Mouse (Mus musculus): ENCODE results near the gene Ubr2. TPM values are rescaled to one million over a fixed set of nuclear protein-coding genes. Genes with fewer than 3 reads are reported as not detected.

Ubr2 gene
- polyA plus RNA-seq, 1 experiment: 18.1 TPM

DNA sequence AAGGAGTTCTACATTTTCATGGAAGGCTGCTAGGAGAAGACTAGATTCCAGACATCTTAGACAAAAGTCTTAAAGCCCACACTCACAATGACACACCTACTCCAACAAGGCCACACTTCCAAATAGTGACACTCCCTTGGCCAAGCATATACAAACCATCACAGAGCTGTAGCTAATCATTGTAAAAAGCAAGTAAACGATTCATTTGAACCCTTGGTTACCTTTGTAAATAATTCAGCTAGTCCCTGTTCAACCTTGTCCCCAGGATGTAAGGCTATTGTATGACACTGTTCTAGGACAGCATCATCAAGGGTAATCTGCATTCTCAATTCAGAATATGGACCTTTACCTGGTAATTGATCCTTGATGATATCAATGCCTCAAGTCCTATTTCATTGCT, 14.4 kb upstream of the Ubr2 start:
- H3K36me3 ChIP-seq (ENCODE audit: control insufficient read depth, insufficient read depth): no peaks in the 10 kb centered on the region
- H3K79me2 ChIP-seq (ENCODE audit: control insufficient read depth, insufficient read depth): no peaks in the 10 kb centered on the region
- H3K27me3 ChIP-seq (ENCODE audit: control insufficient read depth, insufficient read depth, insufficient read length): peaks cover 2% of the 10 kb centered on the region
- no peak overlapping the region for H3ac ChIP-seq (ENCODE audit: control insufficient read depth, insufficient read length, low read depth)
- no peak for TF ChIP-seq MYOD1 (IDR thresholded peaks at IDR 0.05; ENCODE audit: control insufficient read depth, insufficient read length, low read depth)
- TF ChIP-seq FOSL1 (IDR thresholded peaks at IDR 0.05; ENCODE audit: insufficient read depth, low read length, poor library complexity, severe bottlenecking): no peak
- TF ChIP-seq MYOG (IDR thresholded peaks at IDR 0.05; ENCODE audit: control insufficient read depth, extremely low read depth, insufficient read length): no peak
- no peak for TF ChIP-seq CEBPB (IDR thresholded peaks at IDR 0.05; ENCODE audit: low read depth)
- TF ChIP-seq CTCF (IDR thresholded peaks at IDR 0.05; ENCODE audit: control insufficient read depth, insufficient read depth, insufficient read length): no peak
- TF ChIP-seq USF1 (IDR thresholded peaks at IDR 0.05; ENCODE audit: low read depth): no peak
- no peak for TF ChIP-seq MAX (IDR thresholded peaks at IDR 0.05)
- H3K4me3 ChIP-seq (ENCODE audit: insufficient read depth, poor library complexity, severe bottlenecking): no peak overlapping the region
- no peaks in the 10 kb centered on the region for H3K79me3 ChIP-seq (ENCODE audit: low read depth)

DNA sequence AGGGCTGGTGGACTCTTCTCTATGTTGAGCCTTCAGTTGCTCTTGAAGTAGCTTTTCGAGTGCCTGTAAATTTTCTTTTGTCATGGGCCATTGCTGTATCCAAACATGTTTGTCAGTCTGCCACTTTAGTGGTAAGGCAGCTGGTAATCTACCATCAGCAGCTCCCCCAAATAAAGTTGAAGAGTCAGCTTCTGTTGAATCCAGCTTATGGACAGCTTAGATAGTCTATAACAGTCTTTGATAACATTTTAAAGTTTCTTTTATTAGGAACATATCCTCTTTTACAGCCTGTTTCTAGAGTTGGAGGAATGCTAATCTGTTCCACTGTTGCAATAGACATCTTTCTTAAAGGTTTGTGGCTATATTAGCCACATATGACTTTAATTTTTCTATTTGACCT, 13.0 kb upstream of the Ubr2 start:
- Histone ChIP-seq H3K79me3 (ENCODE audit: low read depth) (no peaks in the 10 kb centered on the region), H3ac (ENCODE audit: control insufficient read depth, insufficient read length, low read depth) (no peak overlapping the region), H3K79me2 (ENCODE audit: control insufficient read depth, insufficient read depth) (no peaks in the 10 kb centered on the region), H3K4me3 (ENCODE audit: insufficient read depth, poor library complexity, severe bottlenecking) (no peak overlapping the region), H3K27me3 (ENCODE audit: control insufficient read depth, insufficient read depth, insufficient read length) (no peaks in the 10 kb centered on the region), H3K36me3 (ENCODE audit: control insufficient read depth, insufficient read depth) (no peaks in the 10 kb centered on the region)
- TF ChIP-seq MAX (IDR thresholded peaks at IDR 0.05) (no peak), CEBPB (IDR thresholded peaks at IDR 0.05; ENCODE audit: low read depth) (no peak), MYOD1 (IDR thresholded peaks at IDR 0.05; ENCODE audit: control insufficient read depth, insufficient read length, low read depth) (no peak), CTCF (IDR thresholded peaks at IDR 0.05; ENCODE audit: control insufficient read depth, insufficient read depth, insufficient read length) (no peak), FOSL1 (IDR thresholded peaks at IDR 0.05; ENCODE audit: insufficient read depth, low read length, poor library complexity, severe bottlenecking) (no peak), MYOG (IDR thresholded peaks at IDR 0.05; ENCODE audit: control insufficient read depth, extremely low read depth, insufficient read length) (no peak), USF1 (IDR thresholded peaks at IDR 0.05; ENCODE audit: low read depth) (no peak)

DNA sequence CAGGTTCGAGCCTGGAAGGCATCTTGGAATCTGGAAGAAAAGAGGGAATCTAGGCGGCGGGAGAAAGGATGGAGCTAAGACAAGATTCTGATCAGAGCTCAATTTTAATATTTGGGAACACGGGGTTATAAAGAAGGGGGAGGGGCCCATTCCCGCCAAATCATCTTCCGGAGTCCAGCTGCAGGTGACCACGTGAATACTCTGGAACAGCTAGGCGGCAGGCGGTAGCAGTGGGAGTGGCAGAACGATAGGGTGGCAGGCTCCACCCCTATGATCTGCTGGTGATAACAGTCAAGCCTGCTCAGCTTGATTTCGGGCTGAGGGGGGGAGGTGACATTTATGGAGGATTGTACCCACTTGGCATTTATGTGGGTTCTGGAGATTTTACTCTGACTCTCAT, 2.5 kb upstream of the Ubr2 start:
- Histone ChIP-seq H3K36me3 (ENCODE audit: control insufficient read depth, insufficient read depth) (peaks cover 4% of the 10 kb centered on the region), H3K79me3 (ENCODE audit: low read depth) (peaks cover 19% of the 10 kb centered on the region), H3K4me3 (ENCODE audit: insufficient read depth, poor library complexity, severe bottlenecking) (no peak overlapping the region), H3K79me2 (ENCODE audit: control insufficient read depth, insufficient read depth) (peaks cover 24% of the 10 kb centered on the region), H3K27me3 (ENCODE audit: control insufficient read depth, insufficient read depth, insufficient read length) (peaks cover 3% of the 10 kb centered on the region), H3ac (ENCODE audit: control insufficient read depth, insufficient read length, low read depth) (no peak overlapping the region)
- no peak for TF ChIP-seq MYOG (IDR thresholded peaks at IDR 0.05; ENCODE audit: control insufficient read depth, extremely low read depth, insufficient read length)

DNA sequence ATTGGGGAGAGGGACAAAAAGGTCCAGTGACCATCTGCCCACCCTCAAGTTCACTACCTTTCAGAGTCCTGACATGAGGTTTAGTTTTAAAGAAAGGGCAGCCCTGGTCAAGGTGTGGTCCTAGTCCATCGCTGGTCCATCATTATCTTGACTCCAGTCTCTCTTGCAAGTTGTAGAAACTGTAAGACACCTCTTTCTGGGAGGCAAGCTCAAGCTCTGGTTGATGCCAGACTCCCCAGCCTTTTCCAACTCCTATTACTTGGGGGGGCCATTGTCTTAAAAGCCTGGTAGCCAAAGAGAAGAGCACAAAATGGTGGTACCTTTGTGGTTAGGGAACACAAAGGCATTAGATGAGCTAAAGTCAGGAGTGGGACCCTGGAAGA, 1.3 kb upstream of the Ubr2 start:
- Histone ChIP-seq H3K79me3 (ENCODE audit: low read depth) (peaks cover 30% of the 10 kb centered on the region), H3K79me2 (ENCODE audit: control insufficient read depth, insufficient read depth) (peaks cover 37% of the 10 kb centered on the region), H3K4me3 (ENCODE audit: insufficient read depth, poor library complexity, severe bottlenecking) (no peak overlapping the region), H3K27me3 (ENCODE audit: control insufficient read depth, insufficient read depth, insufficient read length) (peaks cover 2% of the 10 kb centered on the region), H3ac (ENCODE audit: control insufficient read depth, insufficient read length, low read depth) (no peak overlapping the region), H3K36me3 (ENCODE audit: control insufficient read depth, insufficient read depth) (peaks cover 14% of the 10 kb centered on the region)
- TF ChIP-seq FOSL1 (IDR thresholded peaks at IDR 0.05; ENCODE audit: insufficient read depth, low read length, poor library complexity, severe bottlenecking): no peak
- no peak for TF ChIP-seq MAX (IDR thresholded peaks at IDR 0.05)
- TF ChIP-seq CTCF (IDR thresholded peaks at IDR 0.05; ENCODE audit: control insufficient read depth, insufficient read depth, insufficient read length): no peak
- no peak for TF ChIP-seq USF1 (IDR thresholded peaks at IDR 0.05; ENCODE audit: low read depth)
- no peak for TF ChIP-seq MYOD1 (IDR thresholded peaks at IDR 0.05; ENCODE audit: control insufficient read depth, insufficient read length, low read depth)
- TF ChIP-seq MYOG (IDR thresholded peaks at IDR 0.05; ENCODE audit: control insufficient read depth, extremely low read depth, insufficient read length): no peak
- TF ChIP-seq CEBPB (IDR thresholded peaks at IDR 0.05; ENCODE audit: low read depth): no peak

DNA sequence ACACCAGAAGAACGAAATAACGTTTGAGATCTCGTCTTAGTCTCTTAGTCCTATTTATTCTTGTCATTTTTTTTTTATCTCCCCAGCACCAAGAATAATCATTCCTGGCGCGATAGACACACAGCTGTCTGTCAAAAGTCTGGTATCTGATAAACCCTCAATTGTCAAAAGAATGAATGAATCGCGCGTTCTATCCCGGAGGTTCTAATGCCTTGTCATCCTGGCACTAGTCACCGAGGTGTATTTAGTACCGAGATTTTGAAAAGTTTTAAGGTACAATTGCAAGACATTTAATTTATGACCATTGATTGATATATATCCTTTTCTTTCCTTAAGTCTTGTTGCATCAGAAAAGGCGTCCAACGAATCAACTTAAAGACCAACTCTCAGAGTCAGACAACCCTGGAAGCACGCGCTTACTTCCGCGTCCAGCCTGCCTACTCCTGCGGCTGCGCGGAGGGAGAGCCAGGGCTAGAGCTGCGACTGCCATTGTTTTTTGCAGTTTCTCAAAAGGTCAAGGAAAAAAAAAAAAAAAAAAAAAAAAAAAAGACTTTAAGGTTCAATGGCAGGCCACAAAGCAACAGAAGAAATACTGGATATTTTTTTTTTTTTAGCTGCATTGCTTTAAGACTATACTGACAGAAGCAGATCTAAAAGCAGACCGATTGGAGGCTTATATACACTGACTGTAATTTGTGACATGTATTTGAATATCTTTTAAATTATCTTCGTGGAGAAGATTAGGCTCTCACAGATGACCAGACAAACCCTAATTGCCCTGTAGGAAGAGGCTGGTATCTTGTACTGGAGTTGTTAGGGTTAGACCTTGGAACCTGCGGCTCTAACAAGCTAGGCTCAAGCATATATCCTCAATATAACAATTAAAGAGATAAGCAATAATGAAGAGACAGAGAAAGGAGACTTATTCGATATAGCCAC, 635 bp upstream of the Ubr2 start:
- H3K79me2 ChIP-seq (ENCODE audit: control insufficient read depth, insufficient read depth): peaks cover 43% of the 10 kb centered on the region
- TF ChIP-seq CEBPB (IDR thresholded peaks at IDR 0.05; ENCODE audit: low read depth): no peak
- TF ChIP-seq MAX (IDR thresholded peaks at IDR 0.05): peak; percentile 38
- peaks cover 36% of the 10 kb centered on the region for H3K79me3 ChIP-seq (ENCODE audit: low read depth)
- H3ac ChIP-seq (ENCODE audit: control insufficient read depth, insufficient read length, low read depth): no peak overlapping the region
- peaks cover 21% of the 10 kb centered on the region for H3K36me3 ChIP-seq (ENCODE audit: control insufficient read depth, insufficient read depth)
- H3K27me3 ChIP-seq (ENCODE audit: control insufficient read depth, insufficient read depth, insufficient read length): no peaks in the 10 kb centered on the region
- H3K4me3 ChIP-seq (ENCODE audit: insufficient read depth, poor library complexity, severe bottlenecking): peak overlapping the region; percentile 74

DNA sequence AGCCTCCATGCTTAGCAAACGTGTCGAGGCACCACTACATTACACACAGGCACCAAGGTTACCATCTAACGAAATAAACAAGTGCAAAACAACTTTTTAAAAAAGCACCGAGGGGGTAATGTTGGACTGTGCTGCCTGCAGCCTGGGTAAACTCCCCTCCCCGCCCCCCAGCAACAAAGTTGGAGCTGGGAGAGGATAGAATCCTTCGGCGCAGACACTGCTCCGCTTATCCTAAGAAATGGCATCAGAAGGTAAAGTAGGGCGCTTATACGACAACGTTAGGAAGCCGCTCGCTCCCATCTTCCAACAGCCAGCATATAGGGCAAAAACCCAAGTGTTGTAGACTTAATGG, 834 bp downstream of the Ubr2 start:
- Histone ChIP-seq H3K36me3 (ENCODE audit: control insufficient read depth, insufficient read depth) (peaks cover 22% of the 10 kb centered on the region), H3K79me2 (ENCODE audit: control insufficient read depth, insufficient read depth) (peaks cover 58% of the 10 kb centered on the region), H3ac (ENCODE audit: control insufficient read depth, insufficient read length, low read depth) (peak overlapping the region; percentile 96), H3K27me3 (ENCODE audit: control insufficient read depth, insufficient read depth, insufficient read length) (no peaks in the 10 kb centered on the region), H3K4me3 (ENCODE audit: insufficient read depth, poor library complexity, severe bottlenecking) (peak overlapping the region; percentile 74), H3K79me3 (ENCODE audit: low read depth) (peaks cover 50% of the 10 kb centered on the region)
- no peak for TF ChIP-seq CEBPB (IDR thresholded peaks at IDR 0.05; ENCODE audit: low read depth)
- TF ChIP-seq MYOD1 (IDR thresholded peaks at IDR 0.05; ENCODE audit: control insufficient read depth, insufficient read length, low read depth): no peak
- TF ChIP-seq MAX (IDR thresholded peaks at IDR 0.05): no peak
- no peak for TF ChIP-seq FOSL1 (IDR thresholded peaks at IDR 0.05; ENCODE audit: insufficient read depth, low read length, poor library complexity, severe bottlenecking)
- TF ChIP-seq CTCF (IDR thresholded peaks at IDR 0.05; ENCODE audit: control insufficient read depth, insufficient read depth, insufficient read length): no peak
- TF ChIP-seq MYOG (IDR thresholded peaks at IDR 0.05; ENCODE audit: control insufficient read depth, extremely low read depth, insufficient read length): no peak
- TF ChIP-seq USF1 (IDR thresholded peaks at IDR 0.05; ENCODE audit: low read depth): no peak
